ENCODE assay signal across 11 mouse cellular contexts in genomic region chr5:121938065-121938849, GRCm38 (mm10).
DNase-seq lines count a peak whose midpoint lies in the region; ATAC-seq and TF ChIP-seq lines count a peak whose summit lies in the region.
"Had no signal": no experiment of that assay in that cellular context is flagged by ENCODE, and none has a peak within 500 bp of the region (broad histone marks: within the 10 kb centered on the region; RNA-seq: fewer than 3 reads in every experiment).

No protein-coding gene starts in this region.

- TF ChIP-seq CTCF in E14TG2a.4 (conservative IDR thresholded peaks at IDR 0.05; ENCODE audit: low read length), result no peak
- no peak for TF ChIP-seq CTCF in brain, embryonic 14.5 days (IDR thresholded peaks at IDR 0.05; ENCODE audit: borderline replicate concordance, extremely low read depth, insufficient read depth, insufficient read length)
- TF ChIP-seq CTCF in forebrain, postnatal 0 days (IDR thresholded peaks at IDR 0.05; ENCODE audit: low read depth), result no peak

- peaks cover 28% of the 10 kb centered on the region for H3K4me1 ChIP-seq in E14TG2a.4 (replicated peaks; ENCODE audit: low read depth, low read length)
- 0 out of 2 replicates have a peak, but pooled peaks cover 6% of the 10 kb centered on the region for H3K4me1 ChIP-seq in forebrain, postnatal 0 days (ENCODE audit: insufficient read depth)
- peaks cover 42% of the 10 kb centered on the region for H3K4me1 ChIP-seq in midbrain, embryonic 12.5 days

- WGBS in forebrain, postnatal 0 days, result 27% methylated on average over 18 of the region's 18 CpGs
- WGBS in midbrain, embryonic 12.5 days, result 18% methylated on average over 18 of the region's 18 CpGs

- no peaks in the 10 kb centered on the region for H3K36me3 ChIP-seq in E14TG2a.4 (ENCODE audit: insufficient read depth, low read length)
- no peaks in the 10 kb centered on the region for H3K36me3 ChIP-seq in forebrain, postnatal 0 days (ENCODE audit: insufficient read depth)
- no peaks in the 10 kb centered on the region for H3K36me3 ChIP-seq in midbrain, embryonic 12.5 days
- H3K36me3 ChIP-seq: limb, embryonic 12.5 days had no signal

- H3K27me3 ChIP-seq in E14TG2a.4 (ENCODE audit: insufficient read depth, low read length), result no peaks in the 10 kb centered on the region
- H3K27me3 ChIP-seq in forebrain, postnatal 0 days (ENCODE audit: insufficient read depth, low read length), result no peaks in the 10 kb centered on the region
- peaks cover 3% of the 10 kb centered on the region; the same call in 1 of the 2 replicates for H3K27me3 ChIP-seq in midbrain, embryonic 12.5 days

- peak overlapping the region; percentile 50 for H3K27ac ChIP-seq in forebrain, postnatal 0 days (ENCODE audit: low read depth, low read length)
- peak overlapping the region; percentile 76 for H3K27ac ChIP-seq in midbrain, embryonic 12.5 days (replicated peaks)
- H3K27ac ChIP-seq: limb, embryonic 12.5 days had no signal

- no peak overlapping the region for H3K9ac ChIP-seq in forebrain, postnatal 0 days
- H3K9ac ChIP-seq in midbrain, embryonic 12.5 days (replicated peaks), result peak overlapping the region; percentile 21; the same call in 1 of the 2 replicates
- H3K9ac ChIP-seq: limb, embryonic 12.5 days had no signal

- H3K9me3 ChIP-seq in E14TG2a.4 (ENCODE audit: low read length), result no peaks in the 10 kb centered on the region
- no peaks in the 10 kb centered on the region for H3K9me3 ChIP-seq in forebrain, postnatal 0 days (ENCODE audit: low read length)
- no peaks in the 10 kb centered on the region for H3K9me3 ChIP-seq in midbrain, embryonic 12.5 days
- H3K9me3 ChIP-seq: limb, embryonic 12.5 days had no signal

- DNase-seq in brain, embryonic 14.5 days (ENCODE audit: low read depth), result peak; percentile 78
- no peak for DNase-seq in forebrain, postnatal 0 days
- DNase-seq in MN1 (ENCODE audit: low spot score), result no peak
- DNase-seq in urinary bladder, adult 18-20 months (ENCODE audit: low spot score in 2 of 2), result no peak
- DNase-seq in adrenal gland, postnatal 10 days, result no peak
- DNase-seq: cerebellum, adult 11-12 months; embryo, embryonic 11 days; lung, adult 18-20 months had no signal

- peak overlapping the region; percentile 26; the same call in 1 of the 2 replicates for H3K4me3 ChIP-seq in E14TG2a.4 (replicated peaks; ENCODE audit: low read length)
- no peak overlapping the region for H3K4me3 ChIP-seq in forebrain, postnatal 0 days (ENCODE audit: low read depth, low read length)
- H3K4me3 ChIP-seq in midbrain, embryonic 12.5 days, result no peak overlapping the region
- H3K4me3 ChIP-seq: limb, embryonic 12.5 days had no signal

- peak; percentile 61; the same call in 1 of the 2 replicates for ATAC-seq in forebrain, postnatal 0 days
- ATAC-seq in midbrain, embryonic 12.5 days (ENCODE audit: low FRiP score, low read depth), result peak; percentile 76

- no peak overlapping the region for H3K4me2 ChIP-seq in forebrain, postnatal 0 days (ENCODE audit: low read depth)
- H3K4me2 ChIP-seq in midbrain, embryonic 12.5 days (replicated peaks), result peak overlapping the region; percentile 32
- H3K4me2 ChIP-seq: limb, embryonic 12.5 days had no signal

- TF ChIP-seq POLR2A in brain, embryonic 14.5 days (IDR thresholded peaks at IDR 0.05; ENCODE audit: borderline replicate concordance, extremely low read depth, insufficient read depth, insufficient read length, poor library complexity, severe bottlenecking), result no peak
